Mouse (Mus musculus) spleen, adult 12 weeks (tissue): ENCODE measurements around the gene Arhgef26.

Source experiments
- DNase-seq: peaks from one replicate; pipeline ENCODE4 v3.0.0; 2022; ENCODE audit warnings: low spot score

Arhgef26 gene

DNA sequence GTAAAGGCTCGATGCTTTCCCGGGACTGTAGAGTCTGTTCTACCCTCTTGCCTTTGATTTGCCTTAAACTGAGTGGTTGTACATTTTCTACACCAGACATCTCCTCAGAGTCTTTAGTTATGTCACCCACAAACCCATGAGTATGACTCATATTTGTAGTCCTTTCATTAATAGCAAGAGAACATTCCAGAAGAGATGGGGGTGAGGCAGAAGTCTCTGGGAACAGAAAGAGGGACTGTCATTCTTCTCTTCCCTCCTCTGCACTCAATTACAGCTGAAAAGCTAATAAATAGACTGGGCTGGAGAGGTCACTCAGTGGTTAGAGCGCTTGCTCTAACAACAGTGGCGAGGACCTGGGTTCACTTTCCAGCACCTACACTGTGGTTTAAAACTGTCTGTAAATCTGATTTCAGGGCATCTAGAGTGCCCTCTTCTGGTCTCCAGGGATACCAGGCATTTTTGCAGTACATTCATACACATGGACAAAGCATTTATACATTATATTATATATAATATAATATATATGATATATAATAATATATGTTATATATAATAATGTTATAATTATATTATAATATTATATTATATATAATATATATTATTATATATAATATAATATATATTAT lies 111.8 kb downstream of the Arhgef26 start:
- DNase-seq, result no peak

DNA sequence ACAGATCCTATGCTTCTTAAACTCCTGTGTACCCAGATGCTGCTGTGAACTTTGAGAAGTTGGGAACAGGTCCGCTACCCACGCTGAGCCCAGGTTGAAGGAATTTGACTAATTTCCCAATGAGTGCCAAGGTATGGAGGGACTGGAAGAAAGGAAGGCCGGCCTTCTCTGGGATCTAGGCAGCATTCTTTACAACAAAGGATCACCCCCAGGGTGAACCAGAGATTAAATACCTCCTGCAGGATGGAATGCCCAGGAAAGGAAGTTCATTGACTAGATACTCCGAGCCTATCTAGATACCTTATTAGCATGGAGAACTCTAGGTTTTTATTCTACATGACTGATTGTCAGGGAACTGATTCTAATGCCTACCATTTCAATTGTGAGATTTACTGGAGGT lies 114.8 kb downstream of the Arhgef26 start:
- DNase-seq, result no peak

DNA sequence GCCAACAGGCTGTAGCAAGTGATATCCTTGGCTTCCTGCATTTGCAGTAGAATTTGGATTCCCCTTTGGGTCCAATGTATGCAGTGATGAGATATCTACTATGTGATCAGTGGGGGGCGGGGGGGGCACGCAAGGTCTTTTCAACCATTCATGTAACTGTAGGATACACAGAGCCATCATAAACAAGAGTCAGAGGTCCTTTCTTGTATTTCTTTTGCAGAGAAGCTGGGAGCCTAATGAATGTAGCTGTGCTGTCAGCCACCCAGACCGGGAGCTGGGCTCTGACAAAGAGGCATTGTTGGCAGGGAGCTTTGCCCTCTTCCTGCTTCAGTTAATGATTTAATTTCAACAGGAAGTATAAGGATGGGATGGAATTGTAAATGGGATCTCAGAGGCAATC lies 116.0 kb downstream of the Arhgef26 start:
- DNase-seq, result no peak

DNA sequence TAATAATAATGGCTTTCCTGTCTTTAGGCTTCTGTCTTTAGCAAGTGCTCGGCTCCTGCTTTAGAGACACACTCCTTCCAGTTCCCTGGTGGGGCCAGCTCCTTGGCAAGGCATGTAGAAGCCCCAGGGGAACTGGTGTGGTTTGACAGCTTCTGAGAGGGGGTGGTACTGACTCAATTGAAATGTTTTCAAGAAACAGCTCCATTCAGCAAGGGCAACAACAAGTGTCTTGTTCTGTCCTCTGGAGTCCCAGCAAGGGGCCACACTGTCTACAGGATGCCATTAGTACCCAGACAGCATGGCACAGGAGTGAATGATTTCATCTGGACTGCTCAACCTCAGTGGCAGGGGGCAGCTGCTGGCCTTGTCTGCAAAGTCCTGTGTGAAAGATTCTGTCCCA lies 117.7 kb downstream of the Arhgef26 start:
- no peak for DNase-seq

DNA sequence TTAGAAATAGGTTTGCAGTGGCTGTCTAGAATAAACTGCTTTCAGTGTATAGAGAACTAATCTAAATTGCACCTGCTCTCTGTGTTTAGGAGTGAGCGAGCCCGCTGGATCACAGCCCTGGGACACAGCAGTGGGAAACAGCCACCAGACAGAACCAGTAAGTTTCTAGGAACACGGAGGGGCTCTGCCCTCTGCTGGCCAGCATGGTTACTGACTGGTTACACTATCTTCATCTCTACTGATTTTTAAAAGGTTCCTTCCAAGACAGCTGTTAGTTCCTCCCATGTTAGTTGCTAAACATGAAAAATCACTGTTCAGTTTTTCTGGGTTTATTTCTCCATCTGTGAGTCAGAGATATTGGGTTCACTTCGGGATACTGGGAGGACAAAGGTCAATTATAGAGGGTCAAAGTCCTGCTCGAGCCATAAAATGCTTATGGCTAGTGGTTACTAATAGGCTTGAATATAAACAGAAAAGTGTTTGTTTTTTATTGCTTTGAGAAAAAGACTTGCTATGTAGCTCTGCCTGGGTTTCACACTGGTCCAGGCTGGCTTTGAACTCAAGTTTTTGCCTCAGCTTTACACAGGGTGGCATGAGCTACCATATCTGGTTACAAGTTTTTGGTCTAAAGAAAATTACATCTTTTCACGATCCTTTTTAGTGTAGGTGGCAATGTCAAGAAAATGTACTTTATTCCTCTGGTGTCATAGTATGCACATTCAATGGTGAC lies 120.3 kb downstream of the Arhgef26 start:
- no peak for DNase-seq

DNA sequence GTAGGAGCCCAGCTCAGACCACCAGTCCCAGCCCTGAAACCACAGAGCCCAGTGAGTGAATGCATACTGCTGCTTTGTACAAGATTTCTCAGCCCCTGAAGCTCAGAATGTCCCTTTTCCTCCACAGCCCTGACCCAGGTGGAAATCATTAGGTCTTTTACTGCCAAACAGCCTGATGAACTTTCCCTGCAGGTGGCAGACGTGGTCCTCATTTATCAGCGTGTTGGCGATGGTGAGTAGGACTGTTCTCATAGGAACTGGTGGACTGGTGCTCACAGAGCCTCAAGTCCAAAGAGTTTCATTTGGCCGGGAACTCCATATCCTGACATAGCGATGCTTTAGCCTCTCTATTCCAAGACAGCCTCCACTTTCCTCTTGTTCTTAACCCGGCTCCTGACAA lies 121.3 kb downstream of the Arhgef26 start:
- no peak for DNase-seq

DNA sequence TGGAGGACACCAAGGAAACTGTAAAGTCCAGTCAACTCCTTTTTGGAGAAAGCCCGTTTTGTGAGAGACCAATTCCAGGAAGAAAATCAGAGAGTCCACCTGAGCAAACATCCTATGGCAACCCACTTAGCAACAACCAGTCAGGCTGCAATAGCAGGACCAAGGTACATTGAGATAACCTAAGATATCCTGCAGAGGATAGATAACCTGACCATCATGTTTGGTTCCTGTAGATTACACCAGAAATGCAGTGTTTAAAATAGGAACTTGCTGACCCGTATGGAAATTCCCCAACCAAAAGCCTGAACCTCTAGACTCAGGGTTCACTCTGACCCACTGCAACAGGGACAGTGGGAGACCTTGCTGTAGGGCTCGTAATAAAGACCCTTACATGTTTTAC lies 126.1 kb downstream of the Arhgef26 start:
- DNase-seq, result no peak

DNA sequence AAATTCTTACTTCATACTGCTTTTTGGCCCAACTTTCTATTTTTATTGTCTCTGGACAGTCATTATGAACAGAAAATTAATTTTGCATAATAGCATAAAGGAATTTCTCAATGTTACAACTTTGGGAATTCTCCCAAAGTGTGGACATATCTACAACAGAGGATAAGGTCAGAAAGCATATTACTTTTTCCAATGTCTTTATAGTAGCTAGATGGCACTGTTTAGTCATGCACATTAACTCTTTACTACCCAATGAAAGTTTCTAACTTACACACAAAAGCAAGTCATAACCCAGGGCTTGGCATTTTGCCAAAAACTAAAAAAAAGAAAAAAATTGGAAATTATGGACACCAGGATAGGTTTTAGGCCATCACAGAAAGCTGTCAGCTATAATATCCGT lies 132.0 kb downstream of the Arhgef26 start:
- no peak for DNase-seq

DNA sequence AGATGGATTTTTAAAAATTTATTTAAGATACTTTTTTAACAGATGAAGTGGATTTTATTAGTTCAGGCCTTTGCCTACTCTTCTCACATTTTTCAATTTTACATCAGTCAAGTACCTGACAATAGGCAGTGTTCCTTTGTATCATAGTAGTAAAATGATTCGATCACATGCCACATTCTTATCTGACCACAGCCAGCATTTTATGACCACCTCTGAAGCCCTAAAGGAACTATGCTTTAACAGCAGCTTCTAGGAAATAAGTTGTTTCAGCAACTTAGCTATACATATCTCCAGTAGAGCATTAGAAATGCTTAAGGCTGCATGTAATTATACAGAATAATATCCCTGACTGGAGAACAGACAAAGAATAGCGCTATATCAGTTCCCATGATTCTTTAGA lies 146.2 kb downstream of the Arhgef26 start:
- DNase-seq, result no peak

DNA sequence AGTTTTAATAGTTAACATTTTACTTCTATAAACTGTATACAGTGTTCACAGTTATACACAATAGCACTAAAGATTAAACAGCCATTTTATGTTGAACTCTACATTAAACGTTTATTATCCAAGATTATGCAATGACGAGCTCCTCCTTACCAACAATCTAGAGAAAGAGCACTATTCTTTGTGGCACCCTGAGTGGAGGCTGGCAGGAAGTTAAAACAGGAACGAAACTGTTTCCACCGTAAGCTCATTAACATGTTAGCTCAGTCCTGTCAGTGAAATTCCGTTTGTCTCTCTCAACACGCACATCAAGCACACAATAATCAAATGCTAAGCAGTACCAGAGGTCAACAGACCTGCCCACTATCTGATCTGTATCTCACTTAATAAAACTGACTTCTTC lies 154.4 kb downstream of the Arhgef26 start:
- no peak for DNase-seq

DNA sequence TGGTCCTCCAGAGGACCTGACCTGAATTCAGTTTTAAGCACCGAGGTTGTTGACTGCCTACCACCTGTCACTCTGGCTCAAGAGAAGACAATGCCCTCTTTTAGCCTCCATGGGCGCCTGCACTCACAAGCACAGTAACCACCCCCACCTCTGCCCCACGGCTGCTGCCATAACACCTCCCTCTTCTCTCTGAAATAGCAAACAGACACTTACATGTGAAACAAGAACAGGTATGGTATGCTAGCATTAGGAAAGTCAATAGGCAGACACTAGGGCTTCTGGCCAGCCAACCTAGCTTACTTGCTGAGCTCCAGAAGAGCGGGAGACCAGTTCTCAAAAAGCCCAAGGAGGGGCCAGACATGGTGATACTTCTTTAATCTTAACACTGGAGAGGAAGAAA lies 161.2 kb downstream of the Arhgef26 start:
- no peak for DNase-seq

DNA sequence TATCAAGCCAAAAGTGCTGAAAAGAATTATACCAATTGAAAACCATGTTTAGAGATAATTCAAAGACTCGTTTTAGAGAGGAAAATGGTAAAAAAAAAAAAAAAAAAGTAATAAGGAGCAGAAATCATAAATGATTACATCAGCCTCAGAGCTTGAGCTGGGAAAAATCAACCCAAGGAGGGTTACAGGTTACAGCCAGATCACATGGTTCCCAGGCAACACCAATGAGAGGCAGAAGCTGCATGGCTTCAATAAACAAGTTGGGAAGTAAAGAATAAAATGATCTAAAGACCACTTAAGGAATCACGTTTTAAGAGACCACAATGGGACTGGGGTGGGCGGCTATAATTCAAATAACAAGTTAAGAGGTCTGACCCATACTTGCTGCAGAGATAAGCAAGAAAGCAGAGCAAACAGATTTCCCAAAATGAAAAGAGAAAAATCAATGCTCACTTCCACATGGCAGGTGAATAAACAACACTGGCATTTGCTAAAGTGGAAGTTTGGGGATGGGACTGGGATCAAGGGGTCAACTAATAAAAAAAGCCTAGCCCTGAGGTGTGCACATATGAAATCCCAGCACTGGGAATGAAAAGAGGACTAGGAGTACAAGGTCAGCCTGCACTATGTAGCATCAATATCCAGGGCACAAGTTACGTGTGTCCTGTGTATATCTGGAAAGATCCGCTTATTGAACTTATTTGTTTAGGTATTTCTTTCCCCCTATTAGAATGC lies 167.2 kb downstream of the Arhgef26 start:
- DNase-seq, result no peak

DNA sequence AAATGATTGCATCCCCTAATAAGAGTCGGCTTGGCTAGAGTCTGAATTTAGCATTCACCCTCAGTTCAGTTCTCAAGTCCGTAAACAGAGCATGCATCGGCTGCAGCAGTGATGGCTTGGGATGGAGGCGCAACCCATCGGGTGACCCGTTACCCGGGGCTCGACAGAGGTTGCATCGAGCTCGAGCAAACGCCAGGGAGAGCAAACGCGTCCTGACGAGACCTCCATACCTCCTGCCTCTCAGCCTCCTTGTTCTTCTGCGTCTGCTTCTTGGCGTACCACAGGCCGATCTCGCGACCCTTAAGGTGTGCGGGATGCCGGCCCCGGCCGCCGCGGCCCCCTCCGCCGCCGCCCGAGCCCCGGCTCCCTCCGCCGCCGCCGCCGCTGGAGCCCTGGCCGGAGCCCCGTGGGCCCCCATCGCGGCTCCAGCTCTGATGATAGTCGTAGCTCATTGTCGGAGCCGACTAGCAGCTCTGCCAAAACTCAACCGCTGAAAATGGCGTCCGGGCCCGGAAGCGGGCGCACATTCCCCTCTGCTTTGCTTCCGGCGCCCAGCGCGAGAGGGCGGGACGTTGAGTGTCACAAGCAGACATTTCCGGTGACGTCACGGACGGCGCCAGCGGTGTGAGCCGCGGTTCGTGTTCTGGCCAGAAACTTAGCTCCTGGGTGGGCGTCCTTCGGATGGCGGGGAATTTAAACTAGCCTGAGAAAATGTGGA lies 168.5 kb downstream of the Arhgef26 start, which contains the start of gene Dhx36:
Gene Dhx36 (minus strand): TSS at position 517 of the 718 bp plus-strand sequence.
- peak; percentile 85 for DNase-seq

DNA sequence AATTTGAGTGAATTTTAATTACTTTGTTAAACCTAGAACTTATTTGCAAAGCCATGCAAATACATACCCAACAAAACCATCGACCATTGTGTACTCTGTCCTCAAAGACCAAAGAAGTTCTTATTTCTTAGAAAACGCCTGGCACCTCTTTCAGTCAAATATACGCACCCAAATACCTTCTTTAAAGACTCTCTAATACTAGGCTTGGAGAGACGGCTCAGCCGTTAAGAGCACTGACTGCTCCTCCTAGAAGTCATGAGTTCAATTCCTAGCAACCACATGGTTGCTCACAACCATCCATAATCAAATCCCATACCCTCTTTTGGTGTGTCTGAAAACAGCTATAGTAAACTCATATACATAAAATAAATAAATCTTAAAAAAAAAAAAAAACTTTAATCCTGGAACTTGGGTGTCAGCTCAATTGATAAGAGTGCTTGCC lies 169.1 kb downstream of the Arhgef26 start:
- no peak for DNase-seq
